Mouse (Mus musculus): ENCODE data around the gene Stk38l. TPM values are rescaled to one million over a fixed set of nuclear protein-coding genes. Genes with fewer than 3 reads are reported as not detected.
"Not testable (repeated sequence)": the region's sequence is repeated elsewhere in the genome, so short reads cannot be mapped to it uniquely, and the experiment has no call there.

Stk38l gene
- polyA plus RNA-seq, 2 experiments: 1.7 to 4.4 TPM

GRCm38 (mm10) chr6:146741986-146742635 lies 17.3 kb downstream of the Stk38l start:
- no peaks in the 10 kb centered on the region for H3K36me3 ChIP-seq (replicated peaks; ENCODE audit: control insufficient read depth, insufficient read depth, low read depth)
- no peaks in the 10 kb centered on the region for H3K27me3 ChIP-seq (ENCODE audit: control insufficient read depth, insufficient read depth, low read length)
- no peak overlapping the region for H3K4me2 ChIP-seq (ENCODE audit: low read depth)

GRCm38 (mm10) chr6:146744266-146744665 lies 19.5 kb downstream of the Stk38l start:
- H3K36me3 ChIP-seq (replicated peaks; ENCODE audit: control insufficient read depth, insufficient read depth, low read depth); H3K4me1 ChIP-seq (replicated peaks; ENCODE audit: control insufficient read depth in 2 of 2, insufficient read depth in 2 of 2, low read length in 1 of 2); H3K27me3 ChIP-seq (ENCODE audit: control insufficient read depth, insufficient read depth, low read length); H3K4me2 ChIP-seq (ENCODE audit: low read depth); H3K27ac ChIP-seq; H3K9me3 ChIP-seq (ENCODE audit: control insufficient read depth, low read length); H3K4me3 ChIP-seq (ENCODE audit: insufficient read depth in 1 of 2, low read depth in 2 of 2, low read length in 2 of 2); H3K9ac ChIP-seq (replicated peaks); ATAC-seq (ENCODE audit: insufficient read depth); DNase-seq (ENCODE audit: low read depth in 3 of 3, low spot score in 3 of 3): not testable (repeated sequence)
- WGBS (ENCODE audit: insufficient replicate concordance): 75% methylated on average over 7 of the region's 7 CpGs

More at GRCm38 (mm10) chr6:146741986-146742635, 17.3 kb downstream of the Stk38l start:
- Histone ChIP-seq H3K27ac (no peak overlapping the region), H3K4me3 (ENCODE audit: insufficient read depth in 1 of 2, low read depth in 2 of 2, low read length in 2 of 2) (no peak overlapping the region), H3K4me1 (replicated peaks; ENCODE audit: control insufficient read depth in 2 of 2, insufficient read depth in 2 of 2, low read length in 1 of 2) (peaks cover 3 to 5% of the 10 kb centered on the region in 2 experiments; a peak in 3 of 4 replicates), H3K9me3 (ENCODE audit: control insufficient read depth, low read length) (no peaks in the 10 kb centered on the region), H3K9ac (replicated peaks) (no peak overlapping the region)
- TF ChIP-seq CTCF (IDR thresholded peaks at IDR 0.05; ENCODE audit: low read depth) (no peak), EP300 (IDR thresholded peaks at IDR 0.05; ENCODE audit: low read depth) (no peak)
- DNase-seq (ENCODE audit: low read depth in 3 of 3, low spot score in 3 of 3) (no peak), ATAC-seq (ENCODE audit: insufficient read depth) (no peak)
- WGBS (ENCODE audit: insufficient replicate concordance): 73% methylated on average over 5 of the region's 5 CpGs

- WGBS (ENCODE audit: insufficient replicate concordance): 57% methylated on average over 1 of the region's 1 CpGs
- no peak overlapping the region for H3K4me3 ChIP-seq (ENCODE audit: insufficient read depth in 1 of 2, low read depth in 2 of 2, low read length in 2 of 2)
- H3K27ac ChIP-seq: no peak overlapping the region
- DNase-seq (ENCODE audit: low read depth in 3 of 3, low spot score in 3 of 3) (no peak), ATAC-seq (ENCODE audit: insufficient read depth) (no peak)
- H3K36me3 ChIP-seq (replicated peaks; ENCODE audit: control insufficient read depth, insufficient read depth, low read depth): no peaks in the 10 kb centered on the region
- no peaks in the 10 kb centered on the region for H3K9me3 ChIP-seq (ENCODE audit: control insufficient read depth, low read length)
- no peak overlapping the region for H3K9ac ChIP-seq (replicated peaks)
- TF ChIP-seq CTCF (IDR thresholded peaks at IDR 0.05; ENCODE audit: low read depth) (no peak), EP300 (IDR thresholded peaks at IDR 0.05; ENCODE audit: low read depth) (no peak)
- H3K27me3 ChIP-seq (ENCODE audit: control insufficient read depth, insufficient read depth, low read length): no peaks in the 10 kb centered on the region
- H3K4me2 ChIP-seq (ENCODE audit: low read depth): no peak overlapping the region
- peaks cover 3 to 5% of the 10 kb centered on the region in 2 experiments; a peak in 3 of 4 replicates for H3K4me1 ChIP-seq (replicated peaks; ENCODE audit: control insufficient read depth in 2 of 2, insufficient read depth in 2 of 2, low read length in 1 of 2)
These were observed 20.4 kb downstream of the Stk38l start for GRCm38 (mm10) chr6:146745180-146745579.

GRCm38 (mm10) chr6:146746577-146746976 lies 21.8 kb downstream of the Stk38l start:
- Histone ChIP-seq H3K27me3 (ENCODE audit: control insufficient read depth, insufficient read depth, low read length) (no peaks in the 10 kb centered on the region), H3K36me3 (replicated peaks; ENCODE audit: control insufficient read depth, insufficient read depth, low read depth) (no peaks in the 10 kb centered on the region), H3K4me3 (ENCODE audit: insufficient read depth in 1 of 2, low read depth in 2 of 2, low read length in 2 of 2) (no peak overlapping the region), H3K9ac (replicated peaks) (no peak overlapping the region), H3K9me3 (ENCODE audit: control insufficient read depth, low read length) (no peaks in the 10 kb centered on the region), H3K4me2 (ENCODE audit: low read depth) (no peak overlapping the region), H3K4me1 (replicated peaks; ENCODE audit: control insufficient read depth in 2 of 2, insufficient read depth in 2 of 2, low read length in 1 of 2) (no peaks in the 10 kb centered on the region), H3K27ac (no peak overlapping the region)
- TF ChIP-seq EP300 (IDR thresholded peaks at IDR 0.05; ENCODE audit: low read depth) (no peak), CTCF (IDR thresholded peaks at IDR 0.05; ENCODE audit: low read depth) (no peak)
- DNase-seq (ENCODE audit: low read depth in 3 of 3, low spot score in 3 of 3) (no peak), ATAC-seq (ENCODE audit: insufficient read depth) (no peak)
- 56% methylated on average over 5 of the region's 5 CpGs for WGBS (ENCODE audit: insufficient replicate concordance)

- Histone ChIP-seq H3K4me1 (replicated peaks; ENCODE audit: control insufficient read depth in 2 of 2, insufficient read depth in 2 of 2, low read length in 1 of 2) (peaks cover 2% of the 10 kb centered on the region in 2 experiments; a peak in 1 of 4 replicates), H3K36me3 (replicated peaks; ENCODE audit: control insufficient read depth, insufficient read depth, low read depth) (no peaks in the 10 kb centered on the region), H3K9me3 (ENCODE audit: control insufficient read depth, low read length) (no peaks in the 10 kb centered on the region), H3K4me3 (ENCODE audit: insufficient read depth in 1 of 2, low read depth in 2 of 2, low read length in 2 of 2) (no peak overlapping the region), H3K27ac (no peak overlapping the region), H3K4me2 (ENCODE audit: low read depth) (no peak overlapping the region), H3K27me3 (ENCODE audit: control insufficient read depth, insufficient read depth, low read length) (no peaks in the 10 kb centered on the region), H3K9ac (replicated peaks) (no peak overlapping the region)
- ATAC-seq (ENCODE audit: insufficient read depth): no peak
- DNase-seq (ENCODE audit: low read depth in 3 of 3, low spot score in 3 of 3): no peak
- TF ChIP-seq EP300 (IDR thresholded peaks at IDR 0.05; ENCODE audit: low read depth) (no peak), CTCF (IDR thresholded peaks at IDR 0.05; ENCODE audit: low read depth) (no peak)
These were observed 22.3 kb downstream of the Stk38l start for GRCm38 (mm10) chr6:146747057-146747456.
